Mouse (Mus musculus): Measurements from ENCODE around the gene Tomm34.

The Tomm34 gene

GRCm38 (mm10) chr2:164070765-164071436 is at the start of gene Tomm34:
Gene Tomm34, minus strand, starts transcription at chr2:164071169.
- peak; percentile 86 to 88 for DNase-seq (ENCODE audit: low spot score in 2 of 2)

GRCm38 (mm10) chr2:164119503-164119902 is 48.5 kb upstream of the Tomm34 start:
- peak in 1 of 2 experiments; percentile 40 for DNase-seq (ENCODE audit: low spot score in 2 of 2)

DNA sequence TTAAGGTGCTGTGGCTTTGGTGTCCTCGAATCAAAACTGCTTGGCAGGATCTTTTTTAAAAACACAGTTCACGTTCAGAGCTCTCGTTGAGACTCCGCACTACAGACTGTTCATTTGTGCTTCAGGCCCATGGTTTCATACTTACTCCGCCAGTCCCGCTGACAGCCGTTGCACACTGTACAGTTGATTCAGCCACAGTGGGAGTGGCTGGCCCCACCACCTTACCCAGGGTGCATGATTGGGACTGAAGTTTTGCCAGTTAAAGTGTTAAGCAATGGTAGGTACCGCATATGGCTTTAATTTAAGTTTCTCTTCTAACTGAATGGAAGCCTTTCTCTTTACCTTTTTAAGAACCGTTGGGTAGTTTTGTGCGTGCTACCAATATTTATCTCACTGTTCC is 44.6 kb upstream of the Tomm34 start:
- DNase-seq (ENCODE audit: low spot score in 2 of 2), result no peak

DNA sequence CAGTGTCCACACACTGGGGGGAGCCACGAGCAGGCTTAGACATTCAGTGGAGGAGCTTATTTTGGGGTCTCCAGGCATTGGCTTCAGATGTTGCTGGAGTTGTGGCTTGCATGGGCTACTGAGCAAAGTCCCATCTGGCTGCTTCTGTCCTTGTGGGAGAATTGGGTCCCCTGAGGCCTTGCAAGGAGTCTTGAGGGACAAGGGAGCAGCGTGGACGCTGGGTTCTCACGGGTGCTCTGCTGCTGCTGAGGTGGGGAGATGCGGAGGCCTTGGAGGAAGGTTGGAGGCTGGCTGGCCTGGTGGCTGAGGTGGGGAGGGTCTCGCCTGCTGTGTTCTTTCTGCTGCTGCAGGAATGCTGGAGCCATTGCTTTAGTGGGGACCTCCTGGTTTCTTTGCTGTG is 43.1 kb upstream of the Tomm34 start:
- no peak for DNase-seq (ENCODE audit: low spot score in 2 of 2)

DNA sequence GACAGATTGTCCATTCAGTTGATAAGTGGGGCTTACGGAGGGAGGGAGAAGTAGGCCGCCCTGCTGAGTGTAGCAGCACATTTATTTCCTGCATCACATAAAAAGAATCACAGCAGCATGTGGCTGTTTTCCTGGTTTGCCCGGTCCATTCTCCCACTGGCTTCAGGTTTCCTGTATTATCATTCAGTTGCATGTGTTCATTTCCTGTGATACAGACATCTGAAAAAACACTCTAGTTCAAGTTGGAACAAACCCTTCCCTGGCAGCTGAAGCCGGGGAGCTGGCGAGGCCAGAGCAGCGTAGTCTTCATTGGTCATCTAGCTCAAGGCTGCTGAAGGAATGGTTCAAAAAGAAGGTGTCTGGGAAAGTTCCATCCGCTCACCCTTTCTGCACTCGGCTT is 40.6 kb upstream of the Tomm34 start:
- no peak for DNase-seq (ENCODE audit: low spot score in 2 of 2)

- no peak for DNase-seq (ENCODE audit: low spot score in 2 of 2)
These were observed 37.5 kb upstream of the Tomm34 start for GRCm38 (mm10) chr2:164108501-164108900.

DNA sequence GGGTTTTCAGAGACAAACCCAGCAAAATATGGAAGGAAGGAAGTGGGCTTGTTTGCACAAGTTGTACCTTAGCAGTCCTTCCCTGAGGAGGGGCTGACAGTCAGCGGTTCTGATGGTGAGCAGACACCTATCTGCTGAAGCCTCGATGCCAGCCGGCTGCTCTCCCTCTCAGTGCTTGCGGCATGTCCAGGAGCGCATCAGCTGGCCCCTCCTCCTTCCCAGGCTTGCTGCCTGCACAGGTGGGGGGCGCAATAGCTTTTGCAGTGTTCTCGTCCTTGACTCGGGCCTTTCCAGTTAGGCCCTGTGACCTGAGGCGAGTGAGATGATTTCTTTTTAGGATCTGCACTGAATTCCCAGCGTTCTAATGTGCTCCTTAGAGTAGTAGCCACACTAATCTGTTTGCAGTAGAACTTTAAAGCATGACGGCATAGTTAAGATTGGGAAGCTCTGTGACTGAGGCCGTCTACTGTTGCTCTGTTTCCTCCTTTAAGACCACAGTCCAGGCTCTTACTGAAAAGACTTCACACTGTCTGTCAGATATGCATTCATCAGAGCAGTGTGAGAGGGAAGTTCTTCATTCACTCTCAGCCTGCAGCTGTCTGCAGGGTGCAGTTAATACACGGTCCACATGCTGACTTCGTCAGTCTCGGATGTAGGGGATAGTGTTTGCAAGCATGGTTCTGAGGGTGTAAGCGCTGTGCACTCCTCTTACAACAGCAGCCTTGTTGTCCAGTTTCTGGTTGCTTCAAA is 36.3 kb upstream of the Tomm34 start:
- no peak for DNase-seq (ENCODE audit: low spot score in 2 of 2)

DNA sequence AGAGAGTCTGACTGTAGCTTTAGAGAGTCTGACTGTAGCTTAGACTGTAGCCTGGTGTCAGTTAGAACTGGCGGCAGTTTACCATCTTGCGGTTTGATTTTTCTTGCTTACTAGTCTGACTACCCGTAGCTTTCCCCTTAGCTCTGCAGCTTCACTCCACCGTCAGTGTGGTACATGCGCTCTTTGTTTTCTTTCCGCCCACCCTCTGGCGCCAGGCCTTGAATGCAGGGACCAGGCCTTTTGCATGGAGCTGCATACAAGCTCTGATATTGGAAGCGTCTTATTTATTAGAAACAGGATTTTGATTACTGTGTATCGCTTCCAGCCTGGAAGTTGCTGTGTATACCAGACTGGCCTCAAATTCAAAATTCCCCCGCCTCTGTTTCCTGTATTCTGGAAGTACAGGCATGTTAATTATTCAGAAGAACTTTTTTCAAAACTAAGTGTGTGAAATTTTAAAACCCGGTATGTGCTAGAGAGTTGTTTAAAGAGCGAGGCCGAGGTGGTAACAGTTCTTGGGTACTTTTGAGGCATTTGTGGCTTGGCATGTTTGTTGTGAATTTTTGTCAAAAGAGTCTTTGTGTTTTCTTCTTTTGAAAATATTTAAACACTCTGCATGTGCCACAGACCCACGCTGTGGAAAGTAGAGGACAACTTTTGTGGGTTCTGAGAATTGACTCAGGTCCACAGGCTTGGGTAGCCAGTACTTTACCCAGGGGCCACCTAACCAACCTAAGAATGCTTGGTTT is 35.5 kb upstream of the Tomm34 start:
- DNase-seq (ENCODE audit: low spot score in 2 of 2), result no peak

DNA sequence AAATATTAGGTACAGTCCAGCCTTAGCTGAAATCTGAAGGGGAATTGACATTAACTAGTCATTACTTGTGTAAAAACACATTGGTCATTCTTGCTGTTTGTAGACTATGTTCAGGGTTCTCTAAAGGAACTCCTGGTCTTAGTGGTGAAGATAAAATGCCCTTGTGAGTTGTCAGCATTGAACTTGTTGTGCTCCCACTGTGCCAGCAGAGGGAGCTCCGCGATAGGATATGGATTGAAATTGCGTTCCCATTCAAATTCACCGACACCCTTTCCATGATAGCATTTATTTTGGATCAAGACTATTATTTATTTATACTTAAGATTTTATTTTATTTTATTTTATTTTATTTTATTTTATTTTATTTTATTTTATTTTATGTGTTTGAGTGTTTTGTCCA is 32.5 kb upstream of the Tomm34 start:
- peak; percentile 67 to 68 for DNase-seq (ENCODE audit: low spot score in 2 of 2)

GRCm38 (mm10) chr2:164102366-164102765 is 31.4 kb upstream of the Tomm34 start:
- DNase-seq (ENCODE audit: low spot score in 2 of 2), result no peak

GRCm38 (mm10) chr2:164101936-164102335 is 31.0 kb upstream of the Tomm34 start:
- no peak for DNase-seq (ENCODE audit: low spot score in 2 of 2)

- peak; percentile 42 to 53 for DNase-seq (ENCODE audit: low spot score in 2 of 2)
These were observed 27.8 kb upstream of the Tomm34 start for GRCm38 (mm10) chr2:164098603-164099250.

- DNase-seq (ENCODE audit: low spot score in 2 of 2), result no peak
These were observed 23.2 kb upstream of the Tomm34 start for GRCm38 (mm10) chr2:164094152-164094551.

- no peak for DNase-seq (ENCODE audit: low spot score in 2 of 2)
These were observed 18.5 kb upstream of the Tomm34 start for GRCm38 (mm10) chr2:164089508-164089907.

DNA sequence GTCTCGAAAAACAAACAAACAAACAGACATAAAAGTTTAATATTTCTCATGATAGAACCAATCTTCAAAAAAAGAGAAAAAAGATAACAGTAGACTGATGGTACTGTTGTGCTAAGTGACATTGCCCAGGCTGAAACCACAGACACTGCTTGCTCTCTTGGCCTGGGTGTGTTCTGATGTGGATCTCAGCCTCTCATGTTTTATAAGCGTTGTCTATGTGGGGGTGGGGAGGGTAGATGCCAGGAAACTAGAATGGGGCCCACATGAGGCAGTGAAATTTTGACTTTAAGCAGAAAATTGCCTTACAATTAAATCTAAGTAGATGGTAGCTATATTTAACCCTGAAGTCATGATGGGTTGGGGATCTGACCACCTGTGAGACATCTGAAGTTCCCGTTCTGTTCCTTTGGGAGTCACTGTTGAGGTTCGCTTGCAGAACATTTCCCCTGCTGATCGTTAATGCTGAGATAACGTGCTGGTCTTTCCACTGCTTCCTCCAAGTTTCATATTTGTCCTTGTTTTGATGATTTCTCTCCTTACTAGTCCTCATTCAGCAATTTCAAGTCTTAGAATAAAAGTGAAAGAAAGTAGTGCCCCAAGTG is 16.5 kb upstream of the Tomm34 start:
- DNase-seq (ENCODE audit: low spot score in 2 of 2), result no peak

DNA sequence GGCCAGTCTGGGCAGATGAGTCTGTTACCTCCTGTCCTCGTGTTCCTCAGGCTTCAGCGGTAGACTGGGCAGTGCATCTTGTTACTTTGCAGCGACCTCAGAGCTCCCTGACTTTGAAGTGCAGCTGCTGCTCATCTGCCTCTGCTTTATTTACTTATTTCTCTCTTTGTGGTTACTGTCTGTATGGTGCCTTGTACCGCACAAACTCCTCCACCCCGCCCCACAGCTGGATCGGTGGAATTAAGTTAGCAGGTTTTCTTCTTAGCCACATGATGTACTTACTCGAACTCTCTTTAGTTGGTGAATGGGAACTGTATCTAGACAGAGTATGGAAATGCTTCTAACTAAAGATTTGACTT is 13.4 kb upstream of the Tomm34 start:
- DNase-seq (ENCODE audit: low spot score in 2 of 2), result no peak

GRCm38 (mm10) chr2:164083609-164084341 is 12.8 kb upstream of the Tomm34 start:
- no peak for DNase-seq (ENCODE audit: low spot score in 2 of 2)

DNA sequence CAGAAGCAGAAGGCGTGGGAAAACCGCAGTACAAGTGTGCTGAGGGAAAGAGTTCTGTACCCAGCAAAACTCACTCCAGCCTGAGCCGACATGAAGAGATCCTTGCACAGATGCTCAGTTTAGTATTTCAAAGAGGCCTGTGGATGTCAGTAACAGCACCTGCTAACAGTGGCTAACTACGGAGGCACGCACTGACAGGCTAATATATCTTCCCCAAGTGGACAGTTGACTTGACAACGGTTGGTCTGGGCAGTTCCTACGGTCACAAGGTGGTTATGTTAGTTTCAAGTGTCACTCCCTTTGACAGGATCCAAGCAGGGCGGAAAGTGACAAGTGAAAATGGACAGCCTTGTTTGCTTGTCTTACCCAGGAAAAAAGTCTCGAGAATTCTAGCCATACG is 11.2 kb upstream of the Tomm34 start:
- DNase-seq (ENCODE audit: low spot score in 2 of 2), result no peak

DNA sequence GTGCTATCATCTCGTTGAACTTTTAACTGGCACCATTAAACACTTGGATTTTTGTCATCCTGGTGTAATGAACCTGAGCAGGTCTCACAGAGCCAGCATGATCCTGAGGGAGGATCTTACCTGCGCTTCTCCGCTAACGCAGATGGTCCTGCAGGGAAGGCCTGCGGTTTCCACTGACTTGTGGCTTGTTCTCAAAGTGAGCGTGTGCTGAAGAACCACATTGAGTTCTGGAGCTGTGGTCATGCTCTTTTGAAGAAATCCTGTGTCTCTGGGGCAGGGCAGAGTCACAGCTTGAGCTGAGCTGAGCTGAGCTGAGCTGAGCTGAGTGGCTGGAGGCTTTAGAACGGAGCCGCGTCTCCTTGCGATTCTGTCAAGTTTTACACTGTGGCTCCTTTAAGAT is 10.6 kb upstream of the Tomm34 start:
- DNase-seq (ENCODE audit: low spot score in 2 of 2), result no peak

DNA sequence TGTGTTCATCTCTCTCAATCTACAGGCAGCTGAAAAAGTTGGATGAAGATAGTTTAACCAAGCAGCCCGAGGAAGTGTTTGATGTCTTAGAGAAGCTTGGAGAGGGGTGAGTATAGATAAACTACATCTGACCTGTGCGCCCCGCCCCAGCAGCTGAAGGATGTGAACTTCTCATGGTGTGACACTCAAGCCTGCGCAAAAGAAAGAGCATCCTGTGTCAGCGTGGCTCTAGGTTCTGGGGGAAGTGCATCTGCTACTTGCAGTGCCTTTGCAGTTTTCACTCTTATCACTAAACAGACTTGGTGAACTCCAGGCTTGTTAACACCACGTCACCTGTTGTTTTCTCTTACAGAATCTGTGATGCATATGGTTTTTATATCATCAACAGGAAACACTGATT is 8.5 kb upstream of the Tomm34 start:
- no peak for DNase-seq (ENCODE audit: low spot score in 2 of 2)

- DNase-seq (ENCODE audit: low spot score in 2 of 2), result no peak
These were observed 6.9 kb upstream of the Tomm34 start for GRCm38 (mm10) chr2:164077875-164078274.
